Mouse (Mus musculus) stomach, embryonic 14.5 days (tissue): ENCODE measurements around the gene Stx1b. TPM values are rescaled to one million over a fixed set of nuclear protein-coding genes. Genes with fewer than 3 reads are reported as not detected.
"Not testable (repeated sequence)": the region's sequence is repeated elsewhere in the genome, so short reads cannot be mapped to it uniquely, and the experiment has no call there.

ENCODE experiments used
- ATAC-seq: fragments of 200-750 bp; cut with Nextera tagmentation; 2 replicates; pipeline ENCODE4 v1.8.0; 2017; ENCODE audit warnings: low read depth, moderate TSS enrichment; ENCODE audit not compliant: insufficient number of reproducible peaks, insufficient read depth, low FRiP score
- H3K27ac ChIP-seq: fragments of 300-500 bp; sonication (generic); 2 replicates; pipeline ENCODE4 v1.5.1; 2014; ENCODE audit warnings: mild to moderate bottlenecking, low read length, moderate library complexity, mixed read lengths
- H3K27me3 ChIP-seq: fragments of 300-500 bp; sonication (generic); 2 replicates; pipeline ENCODE4 v1.6.1; 2014; ENCODE audit warnings: low read length, control low read depth, mixed read lengths; ENCODE audit not compliant: control insufficient read depth, insufficient read depth
- H3K36me3 ChIP-seq: fragments of 300-500 bp; sonication (generic); 2 replicates; pipeline ENCODE4 v1.6.1; 2014; ENCODE audit warnings: mild to moderate bottlenecking, control low read depth, low read length, moderate library complexity, mixed read lengths; ENCODE audit not compliant: control insufficient read depth, insufficient read depth
- H3K4me1 ChIP-seq: fragments of 300-500 bp; sonication (generic); 2 replicates; pipeline ENCODE4 v1.6.1; 2014; ENCODE audit warnings: low read length, control low read depth, mixed read lengths; ENCODE audit not compliant: control insufficient read depth, insufficient read depth
- H3K4me2 ChIP-seq: fragments of 300-500 bp; sonication (generic); replicated peaks from 2 replicates; pipeline ENCODE4 v1.6.1; 2014; ENCODE audit warnings: low read depth, low read length, control low read depth
- H3K4me3 ChIP-seq: fragments of 300-500 bp; sonication (generic); 2 replicates; pipeline ENCODE4 v1.5.1; 2014; ENCODE audit warnings: low read depth, low read length, control low read depth
- H3K9ac ChIP-seq: fragments of 300-500 bp; sonication (generic); replicated peaks from 2 replicates; pipeline ENCODE4 v1.6.1; 2014; ENCODE audit warnings: low read depth, mild to moderate bottlenecking, control low read depth, low read length, moderate library complexity, mixed read lengths
- H3K9me3 ChIP-seq: fragments of 300-500 bp; sonication (generic); 2 replicates; pipeline ENCODE4 v1.6.1; 2016; ENCODE audit warnings: low read depth, low read length, control low read depth; ENCODE audit not compliant: control insufficient read depth
- WGBS: fragments of 180-500 bp; shearing (Covaris S2); extraction: QIAGEN DNeasy Blood & Tissue Kit; methylation state at CpG from one replicate; pipeline ENCODE4 v1.1.7; 2014; 5-methylcytosine and 5-hydroxymethylcytosine counted together
- polyA plus RNA-seq: library from polyadenylated mRNA; unstranded; fragments of >200 nt; fragmentation: Nextera tagmentation; extraction: Ambion mirVana; gene quantifications from 2 replicates; pipeline ENCODE4 v1.2.1, GENCODE M21; 2014

The Stx1b gene
- polyA plus RNA-seq, 1 experiment from 2014 or later, result 6.3 TPM

GRCm38 (mm10) chr7:127849973-127850875, 25.9 kb upstream of the Stx1b start:
- no peak overlapping the region for H3K9ac ChIP-seq
- 77% methylated on average over 6 of the region's 6 CpGs for WGBS
- H3K27ac ChIP-seq, result no peak overlapping the region
- no peaks in the 10 kb centered on the region for H3K9me3 ChIP-seq
- no peak overlapping the region for H3K4me3 ChIP-seq
- H3K36me3 ChIP-seq, result peaks cover 12% of the 10 kb centered on the region; the same call in 1 of the 2 replicates
- no peak overlapping the region for H3K4me2 ChIP-seq
- no peak for ATAC-seq
- no peaks in the 10 kb centered on the region for H3K4me1 ChIP-seq
- no peaks in the 10 kb centered on the region for H3K27me3 ChIP-seq

- H3K4me1 ChIP-seq, result peaks cover 4% of the 10 kb centered on the region
- WGBS, result under 1% methylated on average over 40 of the region's 40 CpGs
- peak overlapping the region; percentile 91 for H3K4me2 ChIP-seq
- no peaks in the 10 kb centered on the region for H3K9me3 ChIP-seq
- ATAC-seq, result peak; percentile 64
- peaks cover 23% of the 10 kb centered on the region for H3K36me3 ChIP-seq
- peak overlapping the region; percentile 61 for H3K9ac ChIP-seq
- peak overlapping the region; percentile 94 for H3K27ac ChIP-seq
- H3K27me3 ChIP-seq, result no peaks in the 10 kb centered on the region
- peak overlapping the region; percentile 84 for H3K4me3 ChIP-seq
Measured at GRCm38 (mm10) chr7:127842001-127842718, 17.8 kb upstream of the Stx1b start.

- ATAC-seq, result peak; percentile 93
- H3K9me3 ChIP-seq, result no peaks in the 10 kb centered on the region
- peak overlapping the region; percentile 61 for H3K9ac ChIP-seq
- peaks cover 4% of the 10 kb centered on the region for H3K4me1 ChIP-seq
- under 1% methylated on average over 39 of the region's 46 CpGs for WGBS
- peak overlapping the region; percentile 91 for H3K4me2 ChIP-seq
- H3K27ac ChIP-seq, result peak overlapping the region; percentile 94
- no peaks in the 10 kb centered on the region for H3K27me3 ChIP-seq
- H3K36me3 ChIP-seq, result peaks cover 18% of the 10 kb centered on the region
- H3K4me3 ChIP-seq, result peak overlapping the region; percentile 84
Measured at GRCm38 (mm10) chr7:127841340-127842000, 17.1 kb upstream of the Stx1b start.

GRCm38 (mm10) chr7:127840886-127841285, 16.5 kb upstream of the Stx1b start:
- peaks cover 4% of the 10 kb centered on the region for H3K4me1 ChIP-seq
- H3K9me3 ChIP-seq, result no peaks in the 10 kb centered on the region
- H3K36me3 ChIP-seq, result peaks cover 15% of the 10 kb centered on the region
- peak overlapping the region; percentile 91 for H3K4me2 ChIP-seq
- 3% methylated on average over 15 of the region's 15 CpGs for WGBS
- H3K9ac ChIP-seq, result peak overlapping the region; percentile 61; the same call in 1 of the 2 replicates
- H3K27me3 ChIP-seq, result no peaks in the 10 kb centered on the region
- H3K27ac ChIP-seq, result peak overlapping the region; percentile 94
- peak; percentile 23; the same call in 1 of the 2 replicates for ATAC-seq
- peak overlapping the region; percentile 84 for H3K4me3 ChIP-seq

- H3K4me1 ChIP-seq, H3K27me3 ChIP-seq, H3K4me2 ChIP-seq, H3K4me3 ChIP-seq, H3K9me3 ChIP-seq, ATAC-seq, H3K9ac ChIP-seq, H3K27ac ChIP-seq: not testable (repeated sequence)
- peaks cover 15% of the 10 kb centered on the region for H3K36me3 ChIP-seq
- 71% methylated on average over 2 of the region's 2 CpGs for WGBS
Measured at GRCm38 (mm10) chr7:127840031-127840430, 15.7 kb upstream of the Stx1b start.

- H3K4me2 ChIP-seq, ATAC-seq, H3K4me3 ChIP-seq, H3K4me1 ChIP-seq, H3K36me3 ChIP-seq, H3K27me3 ChIP-seq, H3K9ac ChIP-seq, H3K27ac ChIP-seq, H3K9me3 ChIP-seq: not testable (repeated sequence)
- 83% methylated on average over 4 of the region's 4 CpGs for WGBS
Measured at GRCm38 (mm10) chr7:127837878-127838277, 13.5 kb upstream of the Stx1b start.

- Histone ChIP-seq H3K36me3 (no peaks in the 10 kb centered on the region), H3K4me1 (peaks cover under 1% of the 10 kb centered on the region), H3K27ac (no peak overlapping the region), H3K4me2 (no peak overlapping the region), H3K9ac (no peak overlapping the region), H3K9me3 (no peaks in the 10 kb centered on the region), H3K4me3 (no peak overlapping the region), H3K27me3 (no peaks in the 10 kb centered on the region)
- no peak for ATAC-seq
- 88% methylated on average over 5 of the region's 5 CpGs for WGBS
Measured at GRCm38 (mm10) chr7:127837473-127837872, 13.1 kb upstream of the Stx1b start.

- ATAC-seq, result no peak
- no peak overlapping the region for H3K9ac ChIP-seq
- H3K36me3 ChIP-seq, result no peaks in the 10 kb centered on the region
- no peaks in the 10 kb centered on the region for H3K9me3 ChIP-seq
- no peak overlapping the region for H3K27ac ChIP-seq
- H3K27me3 ChIP-seq, result no peaks in the 10 kb centered on the region
- H3K4me1 ChIP-seq, result no peaks in the 10 kb centered on the region
- no peak overlapping the region for H3K4me3 ChIP-seq
- WGBS, result 80% methylated on average over 2 of the region's 2 CpGs
- no peak overlapping the region for H3K4me2 ChIP-seq
Measured at GRCm38 (mm10) chr7:127835550-127835949, 11.2 kb upstream of the Stx1b start.
